Mouse (Mus musculus) adrenal gland, adult 2 months (tissue): ENCODE measurements around the gene Notch4. TPM values are rescaled to one million over a fixed set of nuclear protein-coding genes. Genes with fewer than 3 reads are reported as not detected.

ENCODE experiments used
- DNase-seq: peaks from one replicate; pipeline ENCODE4 v3.0.0; 2021
- polyA plus RNA-seq: library from polyadenylated mRNA; depleted of rRNA; stranded (reverse); fragments of >200 nt; gene quantifications from 2 replicates; pipeline ENCODE4 v1.2.3, GENCODE M21; 2012
- total RNA-seq, 2 experiments: library from RNA; stranded (reverse); gene quantifications; 2 replicates each; pipeline ENCODE4 v1.2.3; 2021

Notch4 gene
- total and polyA plus RNA-seq, 3 experiments, result 22.1 to 78.6 (median 24.6) TPM

- DNase-seq, result no peak
These were observed 29.9 kb downstream of the Notch4 start for GRCm38 (mm10) chr17:34593752-34594525.

GRCm38 (mm10) chr17:34596098-34596497 is 32.0 kb downstream of the Notch4 start:
- no peak for DNase-seq

GRCm38 (mm10) chr17:34597566-34598095 is 33.6 kb downstream of the Notch4 start, which contains the start of gene Ager:
Gene Ager, plus strand, starts transcription at chr17:34597862.
- DNase-seq, result no peak

GRCm38 (mm10) chr17:34599891-34600290 is 35.8 kb downstream of the Notch4 start:
- DNase-seq, result no peak

- DNase-seq, result no peak
These were observed 37.7 kb downstream of the Notch4 start for GRCm38 (mm10) chr17:34601796-34602195.

DNA sequence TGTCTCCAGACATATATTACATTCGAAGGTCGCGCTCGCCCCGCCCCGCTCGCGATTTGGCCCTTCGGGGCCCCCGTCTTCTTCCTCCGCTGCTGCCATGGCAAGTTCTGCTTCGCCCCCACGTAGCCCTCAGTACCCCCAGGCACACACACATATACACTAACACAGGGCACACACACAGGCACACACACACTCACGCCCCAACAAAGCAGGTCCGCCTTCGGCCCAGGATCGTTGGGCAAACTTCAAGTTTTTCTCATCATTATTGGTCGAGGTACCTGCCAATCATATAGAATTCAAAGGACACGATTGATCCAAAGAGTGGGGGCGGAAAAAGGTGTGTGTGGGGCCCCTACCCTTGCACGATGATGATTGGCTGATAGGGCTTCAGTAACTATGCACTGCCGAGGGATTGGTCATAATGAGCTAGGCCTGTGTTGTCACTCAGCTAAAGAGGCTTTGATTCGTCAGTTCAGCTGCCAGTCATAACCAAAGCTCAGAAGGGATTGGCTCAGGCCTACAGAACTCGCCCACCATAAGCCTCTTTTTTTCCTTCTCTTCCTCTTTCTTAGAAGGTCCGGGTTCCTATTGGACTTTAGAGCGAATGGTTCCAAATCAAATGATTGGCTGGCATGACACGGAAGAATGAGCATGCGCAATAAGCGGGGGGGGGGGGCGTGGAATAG is 39.5 kb downstream of the Notch4 start, which contains the start of gene Rnf5:
Gene Rnf5, minus strand, starts transcription at position 316 of the 686 bp plus-strand sequence.
- DNase-seq, result peak; percentile 97

DNA sequence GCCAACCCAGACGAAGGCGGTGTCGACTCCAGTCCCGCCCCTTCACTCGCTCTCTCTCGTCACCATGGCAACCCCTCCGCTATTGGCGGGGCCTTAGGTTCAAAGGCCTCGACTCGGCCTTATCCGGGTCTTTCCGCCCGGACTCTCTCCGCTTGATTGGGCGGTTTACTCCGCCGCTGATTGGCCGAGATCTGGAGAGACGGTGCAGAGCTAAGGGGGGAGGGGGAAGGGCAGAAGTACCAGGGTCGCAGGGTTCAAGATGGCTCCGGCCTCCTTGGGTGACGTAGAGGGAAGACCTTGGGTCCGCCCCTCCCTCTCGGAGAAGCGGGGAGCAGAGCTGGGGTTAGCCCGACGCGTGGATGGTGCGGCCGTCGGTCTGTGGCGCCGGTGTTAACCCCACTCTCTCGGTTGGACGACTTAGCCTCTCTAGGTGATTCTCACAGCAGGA is 40.0 kb downstream of the Notch4 start, which contains the start of gene Agpat1:
Gene Agpat1, plus strand, starts transcription at position 202 of the 448 bp plus-strand sequence.
- DNase-seq, result peak; percentile 99

DNA sequence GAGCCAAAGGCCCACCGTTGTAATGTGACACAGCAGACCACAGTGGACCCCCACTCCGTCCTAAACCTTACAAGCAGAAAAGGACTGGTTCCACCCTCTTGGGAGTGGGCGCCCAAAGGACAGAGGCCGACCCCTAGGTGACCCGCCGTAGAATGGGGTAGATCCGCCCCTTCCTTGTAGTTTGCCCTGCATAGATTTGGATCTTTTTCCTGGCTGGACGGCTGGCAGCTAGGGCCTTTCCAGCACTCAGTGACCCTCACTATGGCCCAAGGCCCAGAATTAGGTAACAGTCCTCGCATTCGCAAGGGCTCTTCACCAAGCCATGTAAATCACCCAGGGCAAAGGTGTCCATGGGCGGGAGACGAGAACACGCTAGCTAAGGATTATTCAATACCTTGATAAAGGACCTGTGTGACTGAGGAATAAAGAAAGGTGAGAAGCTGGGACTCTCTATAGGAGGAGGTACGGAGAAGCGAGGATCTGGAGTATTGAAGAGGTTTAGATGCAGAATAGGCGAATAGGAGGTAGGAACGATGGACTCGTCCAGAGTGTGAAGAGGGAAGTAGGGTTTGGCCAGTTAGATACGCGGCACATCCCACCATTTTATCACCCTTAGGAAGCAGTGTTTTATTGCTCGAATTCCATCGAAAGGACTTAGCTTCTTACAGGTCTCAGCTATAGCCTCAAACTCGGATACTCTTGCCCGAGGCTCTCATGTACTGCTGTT is 40.6 kb downstream of the Notch4 start:
- peak; percentile 83 for DNase-seq

GRCm38 (mm10) chr17:34605609-34606008 is 41.5 kb downstream of the Notch4 start:
- DNase-seq, result peak; percentile 98

DNA sequence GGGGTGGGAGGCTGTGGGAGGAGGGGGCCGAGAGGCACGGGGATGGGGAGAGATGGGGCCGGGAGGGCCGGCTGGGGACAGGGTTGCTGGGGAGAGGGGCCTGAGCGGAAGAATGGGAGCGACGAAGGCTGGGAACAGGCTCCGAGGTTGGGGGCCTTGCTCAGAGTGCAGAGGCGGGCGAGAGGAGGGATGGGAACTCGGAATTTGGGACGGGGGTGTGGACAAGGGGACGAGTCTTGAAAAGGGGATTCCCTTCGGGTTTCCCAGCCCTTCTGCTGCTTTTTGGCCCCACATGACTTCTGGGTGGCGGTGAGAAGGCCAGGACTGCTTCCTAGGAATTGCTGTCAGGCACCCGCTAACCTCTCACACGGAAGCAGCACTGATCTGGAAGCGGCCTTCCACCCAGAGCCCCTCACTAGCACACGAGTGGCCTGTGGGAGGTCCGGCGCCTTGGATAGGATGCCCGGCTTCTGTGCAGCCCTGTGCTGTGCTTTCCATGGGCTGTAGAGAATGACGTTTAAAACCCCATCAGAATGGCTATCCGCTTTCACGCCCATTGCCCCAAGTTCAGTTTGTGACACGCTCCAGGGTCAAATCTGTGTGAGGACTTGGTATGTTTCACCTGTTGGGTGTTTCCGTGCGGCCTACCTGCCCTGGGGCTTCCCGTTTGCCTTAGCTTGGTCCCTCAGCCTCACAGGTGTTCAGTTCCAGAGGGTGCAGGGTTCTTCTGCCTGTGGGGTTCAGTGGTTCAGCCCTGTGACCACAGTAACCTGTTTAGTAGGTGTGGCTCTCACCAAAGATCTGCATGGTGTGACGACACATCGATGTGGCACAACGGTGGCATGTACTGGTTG is 42.3 kb downstream of the Notch4 start:
- DNase-seq, result peak; percentile 48

GRCm38 (mm10) chr17:34607997-34608396 is 43.9 kb downstream of the Notch4 start:
- no peak for DNase-seq

DNA sequence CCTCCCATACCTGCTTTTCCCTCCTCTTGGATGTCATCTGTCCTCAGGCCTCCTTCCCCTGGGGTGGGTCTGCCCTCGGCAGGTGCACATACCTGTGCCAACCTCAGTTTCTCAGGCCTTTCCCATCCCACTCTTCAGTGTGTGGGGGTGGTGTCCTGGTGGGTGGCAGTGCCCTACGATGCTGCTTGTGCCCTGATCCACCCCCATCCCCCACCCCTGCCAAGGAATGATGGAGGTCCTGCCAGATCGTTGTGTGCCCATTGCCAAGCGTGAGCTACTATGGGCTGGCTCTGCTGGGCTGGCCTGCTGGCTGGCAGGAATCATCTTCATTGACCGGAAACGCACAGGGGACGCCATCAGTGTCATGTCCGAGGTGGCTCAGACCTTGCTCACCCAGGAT is 47.0 kb downstream of the Notch4 start:
- no peak for DNase-seq

DNA sequence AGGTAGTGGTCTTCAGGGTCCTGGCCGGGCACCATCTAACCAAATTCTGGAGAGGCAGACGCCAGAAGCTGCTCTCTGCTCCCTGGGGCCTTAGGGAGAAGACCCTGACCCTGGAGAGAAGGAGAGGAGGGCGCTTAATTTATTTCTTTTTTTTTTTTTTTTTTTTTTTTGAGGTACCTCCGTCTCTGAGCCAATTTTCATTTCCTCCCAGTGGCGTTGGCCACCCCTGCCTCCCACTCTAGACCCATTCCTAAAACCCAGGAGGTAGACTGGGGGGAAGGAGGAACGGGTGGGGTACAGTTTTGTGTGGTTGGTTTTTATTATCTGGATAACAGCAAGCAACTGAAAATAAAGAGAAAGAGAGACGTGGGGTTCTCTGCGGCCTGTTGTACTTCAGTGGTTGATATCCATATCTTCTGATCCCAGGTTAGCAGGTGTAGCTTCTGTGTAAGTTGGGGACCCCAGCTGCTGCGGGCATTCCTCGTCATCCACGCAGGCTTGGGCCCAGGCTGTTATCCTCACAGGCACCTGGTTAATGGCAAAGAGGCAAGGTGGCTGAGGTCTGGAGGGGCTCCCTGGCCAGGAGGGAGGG is 49.1 kb downstream of the Notch4 start:
- DNase-seq, result no peak

DNA sequence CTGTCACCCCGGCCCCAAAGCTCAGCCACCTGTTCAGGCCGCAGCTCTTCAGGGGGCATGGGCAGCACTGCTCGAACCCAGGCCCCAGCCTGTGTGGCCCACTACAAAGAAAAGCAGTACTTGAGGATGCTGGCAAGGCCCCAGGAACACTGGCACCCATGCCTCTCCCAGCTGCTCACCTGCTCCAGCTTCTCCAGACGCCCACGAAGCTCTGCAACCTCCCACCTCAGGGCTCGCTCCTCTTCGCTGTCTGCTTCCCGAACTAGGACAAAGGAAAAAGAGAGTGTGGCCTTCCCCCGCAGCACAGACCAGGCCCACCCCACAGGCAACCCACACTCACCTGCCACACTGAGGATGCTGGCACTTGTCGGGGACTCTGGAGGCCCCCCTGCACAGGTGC is 49.8 kb downstream of the Notch4 start:
- no peak for DNase-seq

GRCm38 (mm10) chr17:34615871-34616270 is 51.8 kb downstream of the Notch4 start, which contains the start of gene Egfl8:
Gene Egfl8, minus strand, starts transcription at chr17:34615971.
- DNase-seq, result no peak

DNA sequence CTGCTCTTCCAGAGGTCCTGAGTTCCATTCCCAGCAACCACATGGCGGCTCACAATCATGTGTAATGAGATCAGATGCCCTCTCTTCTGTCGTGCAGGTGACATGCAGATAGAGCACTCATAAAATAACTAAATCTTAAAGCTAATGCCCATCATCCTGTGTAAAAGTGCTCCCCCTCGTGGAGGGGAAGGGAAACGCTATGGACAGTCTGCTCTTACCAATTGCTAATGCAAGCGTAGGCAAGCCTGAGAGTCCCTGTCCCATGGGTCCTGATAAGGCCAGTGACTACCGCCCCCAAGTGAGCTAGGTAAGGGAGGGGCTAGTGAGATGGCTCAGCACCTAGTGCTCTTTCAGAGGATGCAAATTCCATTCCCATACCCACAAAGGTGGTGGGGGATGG is 54.9 kb downstream of the Notch4 start:
- DNase-seq, result peak; percentile 81

- DNase-seq, result no peak
These were observed 56.9 kb downstream of the Notch4 start for GRCm38 (mm10) chr17:34621006-34621405.

DNA sequence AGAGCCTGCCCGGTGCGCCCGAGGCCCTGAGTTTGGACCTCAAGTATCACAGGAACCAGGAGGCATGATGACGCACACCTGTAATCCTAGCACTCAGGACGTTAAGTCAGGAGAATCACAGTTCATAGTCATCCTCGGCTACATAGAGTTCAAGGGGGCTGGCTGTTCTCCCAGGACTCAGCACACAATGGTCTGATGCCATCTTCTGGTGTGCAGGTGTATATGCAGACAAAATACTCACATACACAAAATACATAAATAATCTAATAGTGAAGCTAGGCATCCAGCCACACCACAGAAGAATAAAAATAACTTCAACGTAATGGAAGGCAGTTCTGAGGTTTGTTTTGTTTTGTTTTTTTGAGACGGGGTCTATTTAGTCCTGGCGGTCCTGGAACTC is 59.1 kb downstream of the Notch4 start:
- DNase-seq, result no peak

GRCm38 (mm10) chr17:34624981-34625380 is 60.9 kb downstream of the Notch4 start:
- DNase-seq, result no peak

DNA sequence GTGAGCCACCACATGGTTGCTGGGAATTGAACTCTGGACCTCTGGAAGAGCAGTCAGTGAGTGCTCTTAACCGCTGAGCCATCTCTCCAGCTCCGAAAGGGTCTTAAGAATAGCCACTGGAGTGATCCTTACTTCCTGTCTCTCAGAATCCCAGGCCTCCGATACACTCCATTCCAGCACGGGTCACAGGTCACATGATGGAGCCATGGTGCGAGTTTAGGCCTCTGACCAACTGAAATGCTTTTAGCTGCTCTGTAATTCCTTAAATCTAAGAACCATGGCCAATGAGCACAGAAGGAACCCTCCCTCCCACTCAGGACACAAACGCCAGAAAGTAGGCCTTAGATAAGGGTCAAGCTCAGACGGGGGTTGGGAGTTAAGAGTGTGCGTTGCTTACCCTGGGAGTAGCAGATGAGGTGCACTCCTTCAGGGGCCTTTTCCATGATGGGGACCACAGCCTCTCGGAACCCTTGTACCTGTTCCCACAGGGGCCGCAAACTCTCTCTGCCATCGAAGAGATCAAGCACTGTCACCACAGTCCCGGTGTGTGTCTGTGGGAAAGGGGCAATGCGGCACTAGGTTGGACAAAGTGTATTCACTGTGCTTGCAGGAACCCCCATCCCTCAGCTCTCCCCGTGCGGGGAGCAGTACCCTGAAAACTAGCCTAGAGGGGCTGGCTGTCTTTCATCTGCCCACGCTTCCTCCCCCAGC is 62.1 kb downstream of the Notch4 start:
- DNase-seq, result no peak
